Mouse (Mus musculus): Measurements from ENCODE around the gene Zfc3h1.

DNA sequence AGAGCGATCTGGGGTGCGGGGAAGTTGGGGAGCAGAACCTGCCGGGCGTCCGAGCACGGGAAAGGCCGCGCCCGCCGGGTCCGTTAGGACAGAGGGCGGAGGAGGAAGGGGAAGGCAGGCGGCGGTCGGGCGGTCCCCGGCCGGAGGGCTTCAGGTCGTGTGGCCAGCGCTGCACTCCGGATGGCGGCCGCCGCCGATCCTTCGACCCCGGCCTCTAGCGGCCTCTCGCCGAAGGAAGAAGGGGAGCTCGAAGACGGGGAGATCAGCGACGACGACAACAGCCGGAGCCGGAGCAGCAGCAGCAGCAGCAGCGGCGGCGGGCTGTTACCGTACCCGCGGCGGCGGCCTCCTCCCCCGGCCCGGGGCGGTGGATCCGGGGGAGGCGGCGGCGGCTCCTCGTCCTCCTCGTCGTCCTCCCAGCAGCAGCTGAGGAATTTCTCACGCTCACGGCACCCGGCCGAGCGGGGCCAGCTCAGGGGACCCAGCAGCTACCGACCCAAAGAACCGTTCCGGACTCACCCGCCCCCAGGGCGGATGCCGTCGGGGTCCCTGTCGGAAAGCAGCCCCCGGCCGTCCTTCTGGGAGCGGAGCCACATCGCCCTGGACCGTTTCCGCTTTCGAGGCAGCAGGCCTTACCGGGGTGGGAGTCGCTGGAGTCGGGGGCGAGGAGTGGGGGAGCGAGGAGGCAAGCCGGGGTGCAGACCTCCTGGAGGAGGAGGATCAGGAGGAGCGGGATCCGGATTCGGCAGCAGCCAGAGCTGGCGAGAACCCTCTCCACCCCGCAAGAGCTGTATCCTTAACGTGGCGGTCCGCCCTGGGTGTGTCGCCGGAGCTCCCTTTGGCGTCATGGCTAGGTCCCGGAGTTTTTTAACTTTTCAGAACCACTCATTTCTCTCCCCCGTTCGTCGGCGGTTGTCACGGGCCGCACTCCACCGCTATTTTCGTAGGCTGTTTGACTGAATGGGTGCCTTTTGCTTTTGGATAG is 551 bp downstream of the Zfc3h1 start:
- TF ChIP-seq CTCF (IDR thresholded peaks at IDR 0.05), result no peak
- TF ChIP-seq EP300 (IDR thresholded peaks at IDR 0.05), result no peak

Data from lung, postnatal 0 days (tissue).